Mouse (Mus musculus) macrophage (primary cell): Measurements from ENCODE around the gene Vav1. TPM values are rescaled to one million over a fixed set of nuclear protein-coding genes. Genes with fewer than 3 reads are reported as not detected.
A peak's percentile ranks its signal among the peaks of the same experiment; 100 is the strongest.

Source experiments
- H3K27ac ChIP-seq: fragments of 350-480 bp; formaldehyde crosslinking; 2 replicates; pipeline ENCODE4 v1.9.0; 2021
- H3K36me3 ChIP-seq: fragments of 350-480 bp; formaldehyde crosslinking; 2 replicates; pipeline ENCODE4 v1.9.0; 2021; ENCODE audit errors: inconsistent target
- H3K4me3 ChIP-seq: fragments of 350-480 bp; formaldehyde crosslinking; 2 replicates; pipeline ENCODE4 v1.9.0; 2021; ENCODE audit errors: inconsistent target
- H3K79me2 ChIP-seq: fragments of 350-480 bp; formaldehyde crosslinking; 2 replicates; pipeline ENCODE4 v1.9.0; 2021; ENCODE audit errors: inconsistent target
- WGBS: methylation state at CpG from one replicate; pipeline ENCODE4 v1.1.7; 2026; ENCODE audit warnings: inconsistent platforms; ENCODE audit not compliant: missing documents; 5-methylcytosine and 5-hydroxymethylcytosine counted together
- polyA plus RNA-seq: library from polyadenylated mRNA; stranded (reverse); fragments of 250-400 nt; gene quantifications from 3 replicates; pipeline ENCODE4 v1.2.4, GENCODE M21; 2018; ENCODE audit warnings: inconsistent platforms

The Vav1 gene
- polyA plus RNA-seq, 1 experiment from 2014 or later = 91.4 TPM

GRCm38 (mm10) chr17:57349067-57349466, 70.2 kb downstream of the Vav1 start:
- Histone ChIP-seq H3K4me3 (no peak overlapping the region), H3K27ac (0 out of 2 replicates have a peak overlapping the region, but pooled peaks have one; percentile 99), H3K36me3 (no peaks in the 10 kb centered on the region), H3K79me2 (no peaks in the 10 kb centered on the region)
- WGBS = 73% methylated on average over 4 of the region's 5 CpGs

GRCm38 (mm10) chr17:57350212-57350611, 71.3 kb downstream of the Vav1 start:
- no peak overlapping the region for H3K4me3 ChIP-seq
- no peaks in the 10 kb centered on the region for H3K36me3 ChIP-seq
- H3K27ac ChIP-seq = no peak overlapping the region
- 93% methylated on average over 5 of the region's 5 CpGs for WGBS
- no peaks in the 10 kb centered on the region for H3K79me2 ChIP-seq

DNA sequence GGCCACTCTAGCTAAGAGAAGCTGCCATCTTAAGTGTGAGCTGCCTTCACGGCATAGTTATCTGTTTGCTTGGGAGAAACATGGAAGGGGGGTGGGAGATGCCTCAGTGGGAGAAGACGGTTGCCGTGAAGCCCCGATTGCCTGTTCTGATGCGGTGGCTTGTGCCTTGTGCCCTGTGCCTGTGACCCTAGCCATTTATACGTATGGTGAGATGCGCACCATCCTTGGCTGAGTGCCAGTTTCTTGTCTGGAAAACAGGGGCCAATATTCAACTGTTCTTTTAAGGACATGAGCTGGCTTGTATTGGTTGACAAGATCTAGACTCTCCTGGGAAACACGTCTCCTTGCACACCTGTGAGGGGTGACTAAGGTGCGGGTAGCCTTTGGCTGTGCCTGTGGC, 72.2 kb downstream of the Vav1 start:
- no peaks in the 10 kb centered on the region for H3K36me3 ChIP-seq
- H3K79me2 ChIP-seq = no peaks in the 10 kb centered on the region
- no peak overlapping the region for H3K27ac ChIP-seq
- no peak overlapping the region for H3K4me3 ChIP-seq
- 93% methylated on average over 9 of the region's 9 CpGs for WGBS

DNA sequence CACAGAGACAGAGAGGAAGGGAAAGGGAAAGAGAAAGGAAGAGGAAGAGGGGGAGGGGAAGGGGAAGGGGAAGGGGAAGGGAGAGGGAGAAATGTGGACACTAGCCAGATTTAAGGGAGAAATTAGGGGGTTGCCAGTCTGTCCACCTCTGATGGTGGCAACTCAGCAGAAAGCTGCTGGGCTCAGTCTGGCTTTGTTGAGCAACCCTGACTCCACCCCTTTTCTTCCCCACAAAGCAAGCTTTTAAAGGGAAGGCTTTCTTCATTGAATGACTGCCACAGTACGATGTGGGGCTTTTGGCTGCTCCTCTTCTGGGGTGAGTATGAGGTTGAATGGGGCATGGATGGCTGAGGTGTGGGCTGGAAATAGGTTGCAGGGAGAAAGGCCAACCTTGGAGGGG, 79.5 kb downstream of the Vav1 start, which contains the start of gene Adgre1:
TSS of gene Adgre1 (plus strand) at position 251 of the 400 bp plus-strand sequence.
- Histone ChIP-seq H3K27ac (peak within 1 kb of the TSS; percentile 93), H3K79me2 (peaks cover 49% of the 10 kb centered on the region), H3K4me3 (peak within 1 kb of the TSS; percentile 76), H3K36me3 (no peaks in the 10 kb centered on the region; the same call in 1 of the 2 replicates)
- 0% methylated on average over 1 of the region's 1 CpGs for WGBS

- peak overlapping the region; percentile 93 for H3K27ac ChIP-seq
- H3K36me3 ChIP-seq = no peaks in the 10 kb centered on the region; the same call in 1 of the 2 replicates
- H3K4me3 ChIP-seq = peak overlapping the region; percentile 76
- 63% methylated on average over 11 of the region's 11 CpGs for WGBS
- H3K79me2 ChIP-seq = peaks cover 61% of the 10 kb centered on the region
These were observed 80.8 kb downstream of the Vav1 start for GRCm38 (mm10) chr17:57359485-57360241.

Other genes starting within 250 kb of the Vav1 start
- 33.8 to 48.2 TPM (median 45.0 TPM) in 3 replicates for gene Khsrp, start 247.6 kb upstream of the Vav1 start, polyA plus RNA-seq
- not detected in 3 replicates for gene Slc25a41, start 237.4 kb upstream of the Vav1 start, polyA plus RNA-seq
- not detected in 3 replicates for gene Crb3, start 220.0 kb upstream of the Vav1 start, polyA plus RNA-seq
- 4.0 to 8.6 TPM (median 6.8 TPM) in 3 replicates for gene Slc25a23, start 219.2 kb upstream of the Vav1 start, polyA plus RNA-seq
- gene Dennd1c, start 200.6 kb upstream of the Vav1 start, polyA plus RNA-seq = 14.1 to 26.5 TPM (median 15.7 TPM) in 3 replicates
- gene Tubb4a, start 191.3 kb upstream of the Vav1 start, polyA plus RNA-seq = 0.15 to 0.36 TPM (median 0.27 TPM) in 3 replicates
- gene Tnfsf9, start 173.8 kb upstream of the Vav1 start, polyA plus RNA-seq = 2.6 to 9.9 TPM (median 7.6 TPM) in 3 replicates
- gene Cd70, start 129.3 kb upstream of the Vav1 start, polyA plus RNA-seq = not detected in 3 replicates
- gene Tnfsf14, start 84.9 kb upstream of the Vav1 start, polyA plus RNA-seq = 1.7 to 2.2 TPM (median 2.2 TPM) in 3 replicates
- gene C3, start 51.0 kb upstream of the Vav1 start, polyA plus RNA-seq = 15.9 to 57.7 TPM (median 40.8 TPM) in 3 replicates
- gene Gpr108, start 30.7 kb upstream of the Vav1 start, polyA plus RNA-seq = 44.3 to 68.7 TPM (median 50.3 TPM) in 3 replicates
- 16.5 to 20.2 TPM (median 17.0 TPM) in 3 replicates for gene Trip10, start 29.6 kb upstream of the Vav1 start, polyA plus RNA-seq
- 496 to 766 TPM (median 742 TPM) in 3 replicates for gene Adgre1, start 79.6 kb downstream of the Vav1 start, polyA plus RNA-seq